Mouse (Mus musculus): Measurements from ENCODE around the gene Abhd16b.

Abhd16b gene

DNA sequence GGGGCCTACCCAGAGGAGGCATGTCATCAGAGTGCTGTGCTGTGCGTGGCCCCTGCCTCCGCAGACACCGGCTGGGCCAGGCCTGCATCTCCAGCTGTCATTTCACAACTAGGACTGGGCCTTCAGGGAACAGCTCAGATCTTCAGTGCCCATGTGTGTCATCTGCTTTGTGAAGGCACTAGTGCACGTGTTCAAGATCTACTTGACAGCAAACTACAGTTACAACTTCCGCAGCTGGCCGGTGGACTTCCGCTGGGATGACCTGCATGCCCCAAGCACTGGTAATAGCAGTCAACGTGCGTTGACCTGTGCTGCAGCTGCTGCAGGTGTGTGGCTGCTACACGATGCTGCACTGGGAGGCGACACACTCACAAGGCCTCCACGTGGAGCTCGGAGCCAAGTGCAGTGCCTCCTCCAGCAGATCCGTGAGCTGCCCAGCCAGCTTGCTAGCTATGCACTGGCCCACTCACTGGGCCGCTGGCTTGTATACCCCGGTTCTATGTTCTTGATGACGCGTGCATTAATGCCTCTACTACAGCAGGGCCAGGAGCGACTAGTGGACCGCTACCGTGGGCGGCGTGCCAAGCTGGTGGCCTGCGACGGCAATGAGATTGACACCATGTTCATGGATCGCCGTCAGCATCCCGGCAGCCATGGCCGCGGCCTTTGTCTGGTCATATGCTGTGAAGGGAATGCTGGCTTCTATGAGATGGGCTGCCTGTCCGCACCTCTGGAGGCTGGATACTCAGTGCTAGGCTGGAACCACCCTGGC, at the start of gene Abhd16b:
Gene Abhd16b (plus strand): TSS at position 51 of the 772 bp plus-strand sequence.
- DNase-seq (ENCODE audit: low spot score in 2 of 2) = no peak

DNA sequence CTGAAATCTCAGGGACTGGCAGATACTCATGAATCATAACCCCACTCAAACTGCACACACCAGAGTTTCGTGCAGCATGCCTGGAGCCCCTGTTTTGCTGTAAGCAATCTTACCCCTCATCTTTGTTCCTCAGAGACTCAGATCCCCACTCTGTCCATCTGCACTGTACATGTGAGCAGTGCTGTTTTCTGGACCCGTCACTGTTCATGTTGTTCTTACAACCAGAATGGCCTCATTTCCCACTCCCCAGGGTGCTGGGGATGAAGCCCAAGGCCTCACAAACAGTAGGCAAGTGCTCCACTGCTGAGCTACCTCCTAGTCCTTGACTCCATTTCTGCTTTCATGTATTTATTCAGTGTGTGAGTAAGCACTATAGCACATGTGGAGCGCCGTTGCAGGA, 40.8 kb upstream of the Abhd16b start:
- no peak for DNase-seq (ENCODE audit: low spot score in 2 of 2)

DNA sequence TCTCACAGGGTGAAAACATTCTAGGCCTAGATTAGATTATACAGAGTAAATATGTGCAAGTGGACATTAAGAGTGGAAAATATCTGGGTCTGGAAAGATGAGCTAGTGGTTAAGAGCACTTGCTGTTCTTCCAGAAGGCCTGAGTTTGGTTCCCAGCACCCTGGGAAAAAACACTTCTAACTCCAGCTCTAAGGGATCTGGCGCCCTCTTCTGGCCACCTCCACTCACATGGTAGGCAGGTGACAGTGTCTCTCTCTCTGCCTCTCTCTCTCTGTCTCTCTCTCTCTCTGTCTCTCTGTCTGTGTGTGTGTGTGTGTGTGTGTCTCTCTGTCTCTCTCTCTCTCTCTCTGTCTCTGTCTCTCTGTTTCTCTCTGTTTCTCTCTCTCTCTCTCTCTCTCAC, 39.7 kb upstream of the Abhd16b start:
- DNase-seq (ENCODE audit: low spot score in 2 of 2) = no peak

DNA sequence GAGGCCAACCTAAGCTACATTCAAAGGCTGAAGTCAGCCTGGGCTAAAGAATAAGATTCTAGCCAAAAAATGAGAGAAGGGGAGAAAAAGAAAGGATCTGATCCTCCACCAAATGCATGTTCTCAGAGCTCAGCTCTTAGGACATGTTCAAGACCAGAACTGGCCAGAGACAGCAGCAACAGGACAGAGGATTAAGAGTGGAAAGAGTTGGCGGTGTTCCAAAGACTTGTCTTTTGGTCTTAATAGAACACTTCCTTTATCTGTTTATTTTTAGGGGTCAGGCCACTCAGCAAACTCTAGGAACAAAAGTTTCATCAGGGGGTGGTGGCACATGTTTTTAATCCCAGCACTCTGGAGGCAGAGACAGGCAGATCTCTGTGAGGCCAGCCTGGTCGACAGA, 37.1 kb upstream of the Abhd16b start:
- no peak for DNase-seq (ENCODE audit: low spot score in 2 of 2)

DNA sequence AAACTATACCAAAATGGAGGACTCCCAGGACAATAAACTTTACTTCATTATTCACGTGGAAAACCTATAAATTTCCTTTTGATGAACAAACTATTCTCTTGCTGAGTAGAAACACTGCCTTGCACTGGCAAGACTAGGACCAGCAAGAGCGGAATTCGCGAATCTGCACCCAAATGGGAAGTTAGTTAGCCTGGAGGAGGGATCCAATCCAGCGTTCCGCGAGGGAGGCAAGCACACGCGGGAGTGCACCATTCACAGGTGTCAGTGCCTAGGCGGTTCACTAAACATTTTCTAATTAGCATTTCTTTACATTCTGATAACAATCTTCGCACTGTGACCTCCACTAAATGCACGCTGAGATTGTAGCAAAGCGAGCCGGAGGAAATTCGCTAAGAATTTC, 35.2 kb upstream of the Abhd16b start:
- DNase-seq (ENCODE audit: low spot score in 2 of 2) = peak in 1 of 2 experiments; percentile 56

DNA sequence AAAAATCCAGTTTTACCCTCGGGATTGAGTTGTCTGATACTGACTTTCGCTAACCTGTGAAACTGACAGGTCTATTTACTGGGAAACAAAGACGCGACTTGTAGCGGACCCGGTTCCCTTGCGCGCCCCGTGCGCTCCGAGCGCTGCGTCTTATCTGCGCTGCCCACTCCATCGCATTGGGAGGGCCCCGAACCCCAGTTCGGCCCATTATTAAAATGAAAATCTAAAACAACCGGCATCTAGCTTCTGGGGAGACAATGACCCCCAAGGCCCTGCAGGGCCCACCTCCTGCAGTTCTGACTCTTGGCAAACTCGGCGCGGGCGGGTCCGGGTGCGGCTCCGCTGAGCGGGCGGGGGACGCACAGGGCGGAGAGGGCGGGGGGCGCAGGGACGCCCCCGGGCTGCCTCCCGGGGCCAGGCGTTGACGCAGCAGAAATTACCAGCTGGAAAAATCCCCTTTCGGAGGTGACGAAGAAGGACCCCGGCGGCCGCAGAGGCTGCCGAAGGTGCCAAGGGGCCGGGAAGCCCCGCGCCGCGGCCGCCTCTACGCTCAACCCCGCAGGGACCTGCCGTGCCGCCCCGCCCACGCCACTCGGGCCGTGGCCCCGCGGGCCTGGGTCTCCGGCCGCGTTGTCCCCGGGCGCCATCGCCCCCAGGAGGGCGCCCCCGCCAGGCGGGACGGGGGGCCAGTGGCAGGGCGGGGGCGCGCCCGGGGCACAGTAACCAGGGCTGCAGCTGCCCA, 34.4 kb upstream of the Abhd16b start:
- DNase-seq (ENCODE audit: low spot score in 2 of 2) = peak; percentile 14 to 23

DNA sequence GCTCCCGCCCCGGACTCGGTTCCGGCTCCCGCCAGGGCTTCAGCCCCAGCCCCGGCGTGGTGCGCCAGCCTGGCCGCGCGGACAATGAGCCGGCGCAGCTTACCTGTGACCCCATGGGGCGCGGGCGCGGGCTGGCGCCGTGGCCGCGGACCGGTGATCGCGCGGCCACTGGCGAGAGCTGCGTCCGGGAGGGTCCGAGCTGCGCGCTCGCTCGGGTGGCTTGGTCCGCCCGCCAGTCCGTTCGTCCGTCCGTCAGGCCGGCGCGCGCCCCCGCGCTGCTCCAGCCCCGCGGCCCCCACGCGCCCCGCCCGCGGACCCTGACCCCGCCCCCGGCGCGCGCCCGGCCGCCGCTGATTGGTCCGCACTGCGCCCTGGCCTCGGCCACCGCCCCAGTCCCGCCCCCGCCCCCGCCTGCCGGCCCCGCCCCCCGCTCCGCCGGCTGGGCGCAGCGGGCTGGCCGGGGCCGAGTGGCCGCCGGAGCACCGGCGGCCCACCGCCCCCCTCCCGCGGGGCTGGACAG, 33.8 kb upstream of the Abhd16b start, which contains the start of gene Zbtb46:
Gene Zbtb46 (minus strand): TSS at position 274 of the 520 bp plus-strand sequence.
- DNase-seq (ENCODE audit: low spot score in 2 of 2) = peak; percentile 55 to 59

DNA sequence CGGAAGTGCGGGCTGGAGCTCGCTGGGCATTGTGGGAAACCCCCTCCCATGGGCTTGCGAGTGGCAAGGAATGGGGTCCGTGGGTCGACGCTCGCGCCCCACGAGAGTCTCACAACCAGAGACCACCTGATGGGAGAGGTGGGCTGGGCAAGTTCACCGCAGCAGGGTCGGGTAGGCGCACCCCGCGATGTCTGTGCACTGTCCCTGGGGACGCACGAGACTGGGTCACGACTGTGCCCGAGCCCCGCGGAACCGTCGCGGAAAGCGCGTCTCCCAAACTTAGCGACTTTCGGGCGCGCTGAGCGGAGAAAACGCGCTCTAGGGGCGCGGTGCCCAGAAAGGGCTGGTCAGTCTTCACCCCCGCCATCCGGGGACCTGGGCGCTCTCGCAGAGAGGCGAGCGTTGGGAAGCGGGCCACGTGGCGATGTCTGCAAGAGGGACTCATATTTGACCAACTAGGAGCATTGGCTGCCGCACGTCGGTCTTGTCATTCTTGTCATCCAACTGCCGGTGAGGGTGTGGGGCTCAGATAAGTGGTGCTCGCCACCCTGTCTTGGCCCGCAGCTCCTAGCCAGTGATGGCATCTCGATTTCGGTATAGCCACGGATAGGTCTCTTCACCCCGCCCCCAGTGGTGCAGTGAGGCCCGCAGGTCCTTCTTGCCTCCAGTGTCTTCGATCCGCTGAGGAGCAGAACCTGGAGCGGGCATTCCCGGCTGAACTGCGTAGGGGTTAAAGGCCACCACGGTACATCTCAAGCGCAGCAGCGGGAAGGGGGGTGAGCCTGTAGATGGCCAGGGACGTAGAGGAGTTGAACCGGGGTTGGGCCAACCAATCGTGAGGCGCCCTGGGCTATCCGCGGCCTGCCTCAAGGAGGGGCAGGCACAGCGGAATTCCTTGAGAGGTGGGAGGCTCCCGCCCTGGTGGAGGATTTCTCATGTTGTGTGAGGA, 33.1 kb upstream of the Abhd16b start:
- DNase-seq (ENCODE audit: low spot score in 2 of 2) = peak; percentile 30 to 35

DNA sequence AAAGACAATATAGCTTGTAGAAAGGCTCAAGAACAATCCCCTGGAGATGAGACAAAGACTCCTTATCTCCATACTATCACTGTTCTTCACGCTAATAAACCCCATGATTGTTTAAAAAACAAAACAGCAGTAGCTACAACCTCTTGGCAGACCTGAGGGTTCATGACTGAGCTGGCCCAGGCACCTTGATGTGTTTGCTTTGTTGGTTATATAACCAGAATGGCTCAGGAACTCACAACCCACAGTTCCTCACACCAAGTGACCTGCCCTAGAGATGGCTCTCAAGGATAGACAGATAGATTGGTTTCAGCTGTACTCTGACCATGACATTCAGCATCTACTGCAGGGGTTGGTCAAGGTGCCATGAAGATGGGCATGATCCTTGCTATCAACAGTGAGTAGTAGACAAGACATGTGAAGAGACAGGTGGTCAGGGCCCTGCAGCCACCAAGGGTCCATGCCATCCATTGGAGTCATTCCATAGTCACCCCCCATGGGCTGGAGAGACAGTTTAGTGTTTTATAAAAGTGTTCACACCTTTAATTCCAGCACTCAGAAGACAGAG, 31.4 kb upstream of the Abhd16b start:
- DNase-seq (ENCODE audit: low spot score in 2 of 2) = no peak

DNA sequence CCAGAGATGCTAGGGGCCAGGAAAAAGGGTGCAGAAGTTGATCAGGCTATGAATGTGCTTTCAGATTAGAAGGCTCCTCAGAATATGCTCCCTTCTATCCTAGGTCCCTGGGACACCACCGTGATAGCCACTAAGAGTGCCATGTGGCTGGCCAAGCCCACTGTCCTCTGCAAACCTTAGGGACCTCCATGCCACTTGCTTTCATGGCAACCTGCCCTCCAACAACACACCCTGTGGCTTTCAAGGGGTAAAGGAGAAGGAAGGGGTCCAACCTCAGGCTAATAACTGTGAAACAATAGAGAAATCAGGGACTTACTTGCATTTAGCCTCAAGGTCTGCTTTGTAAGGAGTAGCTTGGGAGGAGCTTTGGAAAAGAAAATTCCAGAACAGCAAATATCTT, 30.4 kb upstream of the Abhd16b start:
- no peak for DNase-seq (ENCODE audit: low spot score in 2 of 2)

DNA sequence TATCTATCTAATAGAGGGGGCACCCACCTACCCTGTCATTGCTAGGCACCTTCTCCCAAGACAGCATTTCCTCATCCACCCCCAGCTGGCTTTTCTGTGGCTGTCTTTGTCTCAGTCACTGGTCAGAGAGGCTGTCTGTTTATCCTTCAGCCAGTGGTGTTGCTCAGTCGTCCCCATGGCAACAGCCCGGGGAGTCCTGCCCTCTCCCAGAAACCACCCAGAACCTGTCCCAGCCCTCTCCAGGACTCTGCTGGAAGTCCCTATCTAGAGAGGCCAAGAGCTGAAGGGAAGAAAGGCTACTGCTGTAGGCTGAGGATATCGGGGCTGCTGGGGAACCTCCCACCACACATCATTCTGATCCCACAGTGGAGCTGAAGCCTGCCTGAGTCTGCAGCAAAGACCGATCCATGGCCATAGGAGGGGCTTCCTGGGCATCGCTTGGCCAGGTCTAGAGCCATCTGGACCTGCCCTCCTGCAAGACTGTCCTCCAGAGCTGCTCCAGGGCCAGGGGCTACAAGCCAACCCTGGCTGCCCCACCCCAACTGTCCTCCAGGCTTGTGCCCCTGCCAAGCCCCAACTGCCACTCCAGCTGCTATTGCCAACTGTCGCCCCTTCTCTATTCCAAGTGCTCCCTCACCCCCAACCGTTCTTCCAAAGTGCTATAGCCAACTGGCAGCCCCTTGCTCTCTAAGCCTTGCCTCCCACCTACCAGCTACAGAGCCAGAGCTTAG, 29.8 kb upstream of the Abhd16b start:
- peak; percentile 50 to 53 for DNase-seq (ENCODE audit: low spot score in 2 of 2)

DNA sequence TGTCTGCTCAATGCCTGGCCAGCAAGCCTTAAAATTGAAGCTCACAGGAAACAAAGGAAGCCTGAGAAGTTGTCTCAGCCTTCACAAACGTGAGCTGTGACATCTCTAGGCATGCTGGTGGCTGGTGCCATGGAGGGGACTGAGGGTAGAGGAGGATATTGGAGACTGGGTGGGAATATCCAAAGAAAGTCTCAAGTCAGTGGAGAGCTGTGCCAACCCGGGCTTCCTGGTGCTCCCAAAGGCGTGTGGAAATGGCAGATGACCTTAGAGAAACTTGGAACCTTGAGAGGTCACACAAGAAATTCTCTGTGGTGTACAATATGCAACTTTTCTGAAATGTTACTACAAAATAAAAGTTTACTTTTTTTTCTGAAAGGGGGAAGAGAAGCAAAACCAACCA, 27.6 kb upstream of the Abhd16b start:
- no peak for DNase-seq (ENCODE audit: low spot score in 2 of 2)

DNA sequence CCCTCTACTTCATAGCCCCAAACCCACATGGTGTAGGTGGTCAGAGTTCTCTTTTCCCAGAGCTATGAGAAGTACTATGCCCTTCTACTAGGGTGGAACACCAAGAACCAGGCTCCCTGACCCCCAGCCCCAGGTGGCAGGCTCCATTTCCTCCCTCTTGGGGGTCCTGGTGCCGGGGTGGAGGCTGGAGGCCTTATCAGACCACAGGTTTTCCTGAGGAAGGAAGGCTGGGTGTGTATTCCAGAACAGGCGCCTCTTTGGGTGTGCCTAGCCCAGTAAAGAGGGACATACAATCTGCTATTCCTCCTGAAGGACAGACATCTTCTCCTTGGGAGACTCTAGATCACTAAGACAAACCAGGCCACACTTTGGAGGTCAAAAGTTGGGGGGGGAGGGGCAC, 22.7 kb upstream of the Abhd16b start:
- no peak for DNase-seq (ENCODE audit: low spot score in 2 of 2)

DNA sequence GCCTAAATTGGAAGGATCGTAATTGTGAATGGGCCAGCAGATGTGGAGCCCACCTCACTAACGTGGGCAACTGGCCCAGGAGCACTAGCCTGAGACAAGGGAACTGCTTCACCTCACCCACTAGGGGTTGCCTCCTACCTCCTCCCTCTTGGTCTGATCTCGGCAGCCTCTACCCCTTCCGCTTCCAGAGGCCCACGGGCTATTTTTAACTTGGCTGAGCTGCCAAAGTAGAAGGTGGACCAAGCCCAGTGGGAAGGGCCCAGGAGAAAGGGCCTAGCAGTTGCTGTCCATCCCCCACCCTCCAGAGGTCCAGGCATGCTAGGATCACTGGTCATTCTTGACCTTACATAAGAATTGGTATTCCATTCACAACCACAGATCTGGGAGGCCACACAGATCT, 21.8 kb upstream of the Abhd16b start:
- no peak for DNase-seq (ENCODE audit: low spot score in 2 of 2)

DNA sequence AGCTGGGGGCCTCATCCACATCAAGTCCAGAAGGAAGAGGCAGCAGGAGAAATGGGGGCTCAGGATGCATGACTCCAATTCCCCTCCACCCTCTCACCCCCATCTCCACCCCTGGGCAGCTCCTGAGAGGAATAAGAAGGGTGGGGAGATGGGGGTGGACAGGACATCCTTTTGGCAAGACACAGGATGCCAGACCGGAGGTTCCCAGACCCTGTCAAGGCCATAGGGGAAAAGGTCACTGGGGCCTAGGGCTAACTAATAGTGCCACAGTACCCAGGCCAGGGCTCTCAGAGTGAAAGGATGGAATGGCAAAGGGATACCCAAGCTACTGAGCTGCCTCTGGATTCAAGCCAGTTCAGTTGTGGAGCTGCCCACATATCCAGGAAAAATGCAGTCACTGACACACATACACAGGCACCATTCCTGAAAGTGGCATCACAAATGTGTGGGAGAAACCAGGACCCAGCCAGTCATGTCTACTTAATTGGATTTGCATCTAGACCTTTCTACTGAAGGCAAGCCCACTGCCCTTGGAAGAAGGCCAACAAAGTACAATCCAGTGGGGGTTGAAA, 20.7 kb upstream of the Abhd16b start:
- peak in 1 of 2 experiments; percentile 26 for DNase-seq (ENCODE audit: low spot score in 2 of 2)

DNA sequence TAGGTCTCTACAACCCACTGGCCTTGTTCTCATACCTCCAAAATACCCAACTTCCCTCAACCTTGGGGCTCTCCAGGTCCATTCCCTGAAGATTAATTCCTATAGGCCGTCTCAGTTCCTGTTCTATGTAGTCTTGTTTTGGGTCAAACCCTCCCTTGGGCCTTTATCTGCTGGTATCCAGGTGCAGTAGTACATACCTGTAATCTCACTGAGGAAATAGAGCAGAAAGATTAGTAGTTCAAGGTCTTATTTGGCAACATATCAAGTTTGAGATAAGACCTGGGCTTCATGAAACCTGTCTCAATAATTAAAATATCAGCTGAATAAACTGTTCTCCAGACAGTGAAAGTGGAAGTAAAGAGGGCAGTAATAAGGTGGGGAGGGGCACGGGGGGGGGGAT, 9.9 kb upstream of the Abhd16b start:
- no peak for DNase-seq (ENCODE audit: low spot score in 2 of 2)

DNA sequence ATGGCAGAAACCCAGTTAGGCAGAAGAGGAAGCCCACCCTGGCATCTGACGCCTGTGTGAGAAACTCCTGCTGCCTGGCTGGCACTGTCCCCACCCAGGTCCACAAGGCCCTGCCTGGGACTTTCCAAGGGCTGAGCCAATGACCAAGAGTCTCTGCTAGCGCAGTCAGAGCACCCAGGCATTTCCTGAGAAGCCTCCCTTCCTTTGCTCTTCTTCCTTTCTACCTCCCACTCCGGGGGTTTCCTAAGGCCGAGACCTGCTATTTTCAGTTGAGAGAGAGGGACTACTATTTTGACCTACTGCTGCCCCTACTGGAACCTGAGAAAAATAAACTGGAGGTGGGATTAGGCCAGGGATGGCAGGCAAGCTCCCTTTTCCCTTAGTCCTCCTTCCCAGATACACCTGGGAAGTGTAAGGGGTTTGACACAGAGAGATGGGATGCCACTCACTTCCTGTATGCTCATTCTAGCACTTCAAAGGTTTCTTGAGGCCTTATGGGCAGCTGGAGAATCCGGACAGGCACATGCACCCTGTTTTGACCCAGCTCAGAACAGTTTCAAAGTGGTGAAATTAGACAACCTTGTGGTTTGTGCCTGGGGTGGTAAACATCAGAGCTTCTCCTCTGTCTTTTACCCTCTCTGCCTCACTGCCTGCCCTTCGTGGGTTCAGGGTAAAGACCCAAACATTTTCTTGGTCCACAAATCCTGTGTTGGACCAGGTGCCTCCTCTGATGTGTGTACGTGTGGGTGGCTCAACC, 9.3 kb upstream of the Abhd16b start:
- DNase-seq (ENCODE audit: low spot score in 2 of 2) = no peak

DNA sequence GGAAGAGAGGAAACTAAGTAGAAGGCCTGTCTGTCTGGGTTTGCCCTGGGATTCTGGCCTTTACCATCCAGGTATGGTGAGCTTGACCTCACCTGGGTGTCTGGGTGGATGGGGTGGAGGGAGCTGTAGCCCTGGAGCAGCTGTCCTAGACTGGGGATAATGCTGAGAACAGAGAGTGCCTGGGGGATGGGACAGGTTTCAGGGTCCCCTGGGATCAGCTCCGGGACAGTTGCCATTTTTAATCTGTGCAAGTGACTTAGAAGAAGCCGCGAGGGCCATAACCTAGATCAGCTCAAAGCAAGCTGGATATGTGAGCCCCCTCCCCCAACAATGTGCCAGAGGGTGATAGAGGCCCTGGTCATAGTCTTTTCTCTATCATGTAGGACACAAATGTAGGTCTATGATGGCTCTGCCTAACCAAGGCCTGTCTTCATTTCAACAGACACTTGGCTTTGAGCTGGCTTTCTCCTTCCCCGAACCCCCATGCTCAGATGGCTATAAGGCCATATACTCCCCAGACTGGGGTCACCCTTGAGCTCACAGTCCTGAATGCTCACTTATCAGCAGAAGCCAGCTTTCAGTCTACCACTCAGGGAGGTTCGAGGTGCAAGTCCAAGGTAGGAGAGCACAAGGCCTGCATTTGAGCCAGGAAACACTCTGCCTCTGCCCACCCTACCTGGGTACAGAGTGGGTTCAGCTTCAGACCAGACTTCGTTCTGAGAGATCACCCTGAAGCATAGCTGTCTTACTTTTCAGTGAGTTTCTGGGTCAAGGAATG, 8.4 kb upstream of the Abhd16b start:
- no peak for DNase-seq (ENCODE audit: low spot score in 2 of 2)

DNA sequence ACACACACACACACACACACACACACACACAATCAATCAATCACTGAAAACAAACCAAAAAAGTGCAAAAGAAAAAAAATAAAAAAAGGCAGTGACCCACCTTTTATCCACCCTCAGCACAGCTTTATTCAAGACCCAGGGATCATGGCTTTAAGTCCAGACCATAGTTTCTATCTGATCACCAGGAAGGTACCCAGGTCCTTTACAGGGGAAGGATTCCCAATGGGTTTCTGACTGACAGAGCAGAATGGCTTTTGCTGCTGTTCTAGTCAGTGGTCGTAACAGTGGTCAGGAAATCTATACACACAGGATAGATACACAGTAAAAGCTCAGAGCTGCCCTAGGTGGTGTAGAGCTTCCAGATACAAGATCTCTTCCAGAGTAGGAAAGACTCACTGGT, 7.3 kb upstream of the Abhd16b start:
- no peak for DNase-seq (ENCODE audit: low spot score in 2 of 2)
